Mouse (Mus musculus): ENCODE results near the gene AL731706.2. TPM values are rescaled to one million over a fixed set of nuclear protein-coding genes. Genes with fewer than 3 reads are reported as not detected.

Gene AL731706.2
- total RNA-seq, 2 experiments from 2014 or later, result 16.9 to 26.8 TPM

- DNase-seq, result no peak
- intact Hi-C loops (cut with DNase I; ENCODE audit: low total_unique reads), result no loop called here
These were observed 49.6 kb downstream of the AL731706.2 start for GRCm38 (mm10) chr2:136835882-136836281.

Other genes with a start within 250 kb of the AL731706.2 start
- under 1 TPM in 1 of 2 experiments, not detected in 1; 0.31 TPM for gene Snap25, start 172.2 kb downstream of the AL731706.2 start, total RNA-seq (2021)
- 1 to 10 TPM; 2.4 to 2.7 TPM for gene Slx4ip, start 5.5 kb upstream of the AL731706.2 start, total RNA-seq (2021)
- 10 to 100 TPM; 13.3 to 15.9 TPM for gene AL731706.1, start 5.7 kb upstream of the AL731706.2 start, total RNA-seq (2021)
- gene Mkks, start 5.7 kb upstream of the AL731706.2 start, total RNA-seq (2021), result 10 to 100 TPM; 16.2 to 23.4 TPM
- 10 to 100 TPM in 1 of 2 experiments, 1 to 10 TPM in 1; 9.5 to 11.4 TPM for gene Jag1, start 231.0 kb upstream of the AL731706.2 start, total RNA-seq (2021)